Mouse (Mus musculus) midbrain, embryonic 14.5 days (tissue): Measurements from ENCODE around the gene Ehmt2. TPM values are rescaled to one million over a fixed set of nuclear protein-coding genes. Genes with fewer than 3 reads are reported as not detected.

Experiments used
- ATAC-seq: fragments of 200-750 bp; cut with Nextera tagmentation; 2 replicates; pipeline ENCODE4 v1.8.0; 2017; ENCODE audit warnings: moderate number of reproducible peaks, moderate library complexity; ENCODE audit not compliant: low FRiP score, low TSS enrichment
- DNase-seq: peaks from one replicate; pipeline ENCODE4 v3.0.0-alpha.2; 2015
- H3K27ac ChIP-seq: fragments of 300-500 bp; sonication (generic); replicated peaks from 2 replicates; pipeline ENCODE4 v1.5.1; 2014; ENCODE audit warnings: mild to moderate bottlenecking, low read depth, low read length, moderate library complexity
- H3K27me3 ChIP-seq: fragments of 300-500 bp; sonication (generic); 2 replicates; pipeline ENCODE4 v1.6.1; 2014; ENCODE audit warnings: low read length, control low read depth, mixed read lengths; ENCODE audit not compliant: control insufficient read depth, insufficient read depth
- H3K36me3 ChIP-seq: fragments of 300-500 bp; sonication (generic); 2 replicates; pipeline ENCODE4 v1.6.1; 2014; ENCODE audit warnings: low read length, control low read depth; ENCODE audit not compliant: control insufficient read depth, insufficient read depth
- H3K4me1 ChIP-seq: fragments of 300-500 bp; sonication (generic); 2 replicates; pipeline ENCODE4 v1.6.1; 2014; ENCODE audit warnings: mild to moderate bottlenecking, antibody characterized with exemption, low read length, control low read depth; ENCODE audit not compliant: control insufficient read depth, insufficient read depth
- H3K4me2 ChIP-seq: fragments of 300-500 bp; sonication (generic); 2 replicates; pipeline ENCODE4 v1.6.1; 2014; ENCODE audit warnings: mild to moderate bottlenecking, low read length, moderate library complexity
- H3K4me3 ChIP-seq: fragments of 300-500 bp; sonication (generic); replicated peaks from 2 replicates; pipeline ENCODE4 v1.5.1; 2014; ENCODE audit warnings: low read depth, low read length
- H3K9ac ChIP-seq: fragments of 300-500 bp; sonication (generic); replicated peaks from 2 replicates; pipeline ENCODE4 v1.6.1; 2014; ENCODE audit warnings: mild to moderate bottlenecking, low read length, moderate library complexity
- H3K9me3 ChIP-seq: fragments of 300-500 bp; sonication (generic); 2 replicates; pipeline ENCODE4 v1.6.1; 2016; ENCODE audit warnings: low read length, control low read depth, mixed read lengths; ENCODE audit not compliant: control insufficient read depth
- WGBS: fragments of 180-500 bp; shearing (Covaris S2); extraction: QIAGEN DNeasy Blood & Tissue Kit; methylation state at CpG from one replicate; pipeline ENCODE4 v1.1.7; 2014; 5-methylcytosine and 5-hydroxymethylcytosine counted together
- polyA plus RNA-seq: library from polyadenylated mRNA; unstranded; fragments of >200 nt; fragmentation: Nextera tagmentation; extraction: Ambion mirVana; gene quantifications from 2 replicates; pipeline ENCODE4 v1.2.1, GENCODE M21; 2014

The Ehmt2 gene
- polyA plus RNA-seq, 1 experiment from 2014 or later: 91.6 TPM

- no peaks in the 10 kb centered on the region for H3K9me3 ChIP-seq
- H3K36me3 ChIP-seq: no peaks in the 10 kb centered on the region
- H3K27ac ChIP-seq: no peak overlapping the region
- DNase-seq: no peak
- no peak overlapping the region for H3K9ac ChIP-seq
- no peak for ATAC-seq
- H3K4me1 ChIP-seq: peaks cover 10% of the 10 kb centered on the region
- no peaks in the 10 kb centered on the region for H3K27me3 ChIP-seq
- H3K4me2 ChIP-seq: no peak overlapping the region
- H3K4me3 ChIP-seq: no peak overlapping the region
- 87% methylated on average over 18 of the region's 18 CpGs for WGBS
These were observed 29.2 kb downstream of the Ehmt2 start for GRCm38 (mm10) chr17:34927306-34928019.

DNA sequence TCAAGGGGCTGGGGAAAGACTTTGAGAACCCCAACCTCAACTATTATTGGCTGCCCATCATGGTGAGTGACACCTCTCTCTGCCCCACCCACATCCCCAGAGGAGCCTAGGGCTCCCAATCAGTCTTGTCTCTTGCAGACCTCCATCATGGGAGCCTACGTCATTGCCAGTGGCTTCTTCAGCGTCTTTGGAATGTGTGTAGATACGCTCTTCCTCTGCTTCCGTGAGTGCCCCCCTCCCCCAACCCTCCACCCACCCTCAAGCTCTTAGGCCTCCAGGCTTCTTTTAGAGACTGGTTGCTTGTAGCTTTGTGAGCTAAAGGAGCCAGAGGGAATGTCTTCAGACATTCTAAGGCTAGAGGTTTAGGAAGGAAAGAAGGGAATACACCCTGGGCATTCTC, 30.6 kb downstream of the Ehmt2 start:
- Histone ChIP-seq H3K4me2 (no peak overlapping the region), H3K27me3 (no peaks in the 10 kb centered on the region), H3K4me1 (peaks cover 11% of the 10 kb centered on the region), H3K36me3 (peaks cover 11% of the 10 kb centered on the region; the same call in 1 of the 2 replicates), H3K27ac (no peak overlapping the region), H3K9ac (no peak overlapping the region), H3K9me3 (no peaks in the 10 kb centered on the region), H3K4me3 (no peak overlapping the region)
- ATAC-seq (no peak), DNase-seq (no peak)
- WGBS: 74% methylated on average over 4 of the region's 4 CpGs

DNA sequence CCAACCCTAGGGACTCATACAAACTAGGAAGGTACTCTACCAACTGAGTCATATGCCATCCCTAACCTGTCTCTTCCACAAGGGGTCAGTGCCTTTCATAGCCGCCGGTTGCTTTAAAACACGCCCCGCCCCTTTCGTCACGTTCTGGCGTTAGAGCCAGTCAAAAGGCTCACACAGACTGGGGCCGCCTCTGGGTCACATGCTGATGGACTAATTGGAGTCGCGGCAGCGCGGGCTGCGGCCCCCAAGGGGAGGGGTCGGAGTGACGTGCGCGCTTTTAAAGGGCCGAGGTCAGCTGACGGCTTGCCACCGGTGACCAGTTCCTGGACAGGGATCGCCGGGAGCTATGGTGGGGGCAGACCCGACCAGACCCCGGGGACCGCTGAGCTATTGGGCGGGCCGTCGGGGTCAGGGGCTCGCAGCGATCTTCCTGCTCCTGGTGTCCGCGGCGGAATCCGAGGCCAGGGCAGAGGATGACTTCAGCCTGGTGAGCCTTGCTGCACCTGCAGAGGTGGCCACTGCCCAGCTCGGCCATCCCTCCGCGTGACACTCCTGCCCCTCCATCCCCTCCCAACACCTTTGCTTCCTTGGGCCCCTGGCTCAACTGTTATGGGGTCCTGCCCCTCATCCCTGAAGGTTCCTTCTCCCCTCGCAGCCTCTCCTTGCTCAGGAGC, 32.9 kb downstream of the Ehmt2 start, which contains the start of gene Neu1:
Gene Neu1 (plus strand): TSS at position 193 of the 674 bp plus-strand sequence.
- Histone ChIP-seq H3K9ac (peak within 1 kb of the TSS; percentile 80), H3K4me3 (peak within 1 kb of the TSS; percentile 82), H3K4me2 (peak within 1 kb of the TSS; percentile 97), H3K4me1 (peaks cover 11% of the 10 kb centered on the region), H3K27me3 (no peaks in the 10 kb centered on the region), H3K9me3 (no peaks in the 10 kb centered on the region), H3K27ac (peak within 1 kb of the TSS; percentile 54), H3K36me3 (peaks cover 30% of the 10 kb centered on the region)
- ATAC-seq: peak; percentile 96
- WGBS: under 1% methylated on average over 38 of the region's 38 CpGs
- peak; percentile 99 for DNase-seq

- Histone ChIP-seq H3K9me3 (no peaks in the 10 kb centered on the region), H3K4me3 (peak overlapping the region; percentile 82), H3K27ac (peak overlapping the region; percentile 54), H3K4me2 (peak overlapping the region; percentile 97), H3K4me1 (peaks cover 11% of the 10 kb centered on the region), H3K9ac (peak overlapping the region; percentile 80), H3K27me3 (no peaks in the 10 kb centered on the region), H3K36me3 (peaks cover 30% of the 10 kb centered on the region)
- DNase-seq (peak; percentile 63), ATAC-seq (no peak; the same call in 1 of the 2 replicates)
- WGBS: 12% methylated on average over 14 of the region's 14 CpGs
These were observed 33.4 kb downstream of the Ehmt2 start for GRCm38 (mm10) chr17:34931735-34932098.

- Histone ChIP-seq H3K36me3 (peaks cover 30% of the 10 kb centered on the region), H3K4me1 (peaks cover 11% of the 10 kb centered on the region), H3K9ac (peak overlapping the region; percentile 80), H3K9me3 (no peaks in the 10 kb centered on the region), H3K4me2 (peak overlapping the region; percentile 97), H3K4me3 (peak overlapping the region; percentile 82), H3K27me3 (no peaks in the 10 kb centered on the region), H3K27ac (no peak overlapping the region)
- no peak for ATAC-seq
- 96% methylated on average over 8 of the region's 8 CpGs for WGBS
- DNase-seq: no peak
These were observed 34.0 kb downstream of the Ehmt2 start for GRCm38 (mm10) chr17:34932287-34932686.

GRCm38 (mm10) chr17:34934031-34934430, 35.8 kb downstream of the Ehmt2 start:
- Histone ChIP-seq H3K9me3 (no peaks in the 10 kb centered on the region), H3K4me2 (no peak overlapping the region), H3K4me3 (no peak overlapping the region), H3K4me1 (peaks cover 11% of the 10 kb centered on the region), H3K36me3 (peaks cover 30% of the 10 kb centered on the region), H3K27ac (no peak overlapping the region), H3K9ac (no peak overlapping the region), H3K27me3 (no peaks in the 10 kb centered on the region)
- WGBS: 64% methylated on average over 24 of the region's 24 CpGs
- DNase-seq (no peak), ATAC-seq (no peak)

- H3K36me3 ChIP-seq: peaks cover 30% of the 10 kb centered on the region
- DNase-seq (no peak), ATAC-seq (no peak)
- H3K9me3 ChIP-seq: no peaks in the 10 kb centered on the region
- H3K27me3 ChIP-seq: no peaks in the 10 kb centered on the region
- WGBS: 63% methylated on average over 8 of the region's 8 CpGs
- peaks cover 11% of the 10 kb centered on the region for H3K4me1 ChIP-seq
- no peak overlapping the region for H3K4me2 ChIP-seq
- no peak overlapping the region for H3K27ac ChIP-seq
- no peak overlapping the region for H3K4me3 ChIP-seq
- H3K9ac ChIP-seq: no peak overlapping the region
These were observed 36.6 kb downstream of the Ehmt2 start for GRCm38 (mm10) chr17:34934830-34935229.

DNA sequence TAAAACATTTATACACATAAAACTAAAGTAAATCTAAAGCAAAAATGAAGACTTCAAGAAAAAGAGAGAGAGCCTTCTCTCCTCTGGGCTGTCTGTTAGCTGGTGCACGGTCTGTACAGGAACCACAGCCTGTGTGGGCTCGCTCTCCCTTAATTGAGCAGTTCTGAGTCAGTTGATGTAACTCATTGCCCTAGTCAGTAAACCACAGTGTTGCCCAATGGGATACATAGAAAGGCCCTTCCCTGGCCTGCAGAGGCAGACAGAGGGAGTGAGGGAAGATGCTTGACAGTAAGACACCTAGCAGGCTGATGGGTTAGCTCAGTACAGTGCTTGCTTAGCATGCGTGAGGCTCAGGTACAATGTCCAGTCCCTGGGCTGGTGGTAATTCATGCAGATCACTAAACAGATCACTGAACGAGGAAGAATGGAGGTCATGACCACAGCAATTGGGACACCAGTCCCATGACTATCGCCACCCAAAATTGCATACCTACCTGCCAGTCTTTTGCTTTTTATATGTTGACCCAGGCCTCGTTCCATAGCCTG, 39.8 kb downstream of the Ehmt2 start:
- ATAC-seq: no peak
- Histone ChIP-seq H3K4me1 (0 out of 2 replicates have a peak, but pooled peaks cover 4% of the 10 kb centered on the region), H3K27ac (no peak overlapping the region), H3K36me3 (peaks cover 26% of the 10 kb centered on the region), H3K4me3 (no peak overlapping the region), H3K27me3 (no peaks in the 10 kb centered on the region), H3K9ac (no peak overlapping the region), H3K4me2 (no peak overlapping the region), H3K9me3 (no peaks in the 10 kb centered on the region)
- 87% methylated on average over 6 of the region's 6 CpGs for WGBS
- no peak for DNase-seq
